Mouse (Mus musculus) heart, postnatal 0 days (tissue): Measurements from ENCODE around the gene Schip1.

ENCODE experiments used
- CTCF ChIP-seq: IDR thresholded peaks from 2 replicates; pipeline ENCODE4 v1.5.1; 2016; ENCODE audit warnings: antibody characterized with exemption, control low read depth, low read depth
- EP300 ChIP-seq: IDR thresholded peaks from 2 replicates; pipeline ENCODE4 v1.6.1; 2016; ENCODE audit warnings: antibody characterized with exemption, low read depth

DNA sequence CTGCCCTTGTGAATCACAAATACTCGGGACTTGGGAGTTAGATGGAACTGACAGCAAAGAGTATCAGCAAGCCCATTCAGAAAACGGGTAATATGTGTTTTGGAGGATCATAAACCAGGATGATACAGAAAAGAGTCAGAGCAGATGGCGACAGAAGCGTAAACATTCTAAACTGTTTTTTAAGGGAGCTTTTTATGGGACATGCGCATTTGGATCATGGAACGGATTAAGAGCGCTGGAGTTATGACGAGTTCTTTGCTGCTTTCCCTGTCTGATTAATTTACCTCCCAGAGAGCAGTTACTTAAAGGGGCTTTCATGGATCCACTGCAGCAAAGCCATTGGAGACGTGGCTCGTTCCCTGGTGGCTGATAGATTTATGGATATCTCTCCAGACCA is 219.0 kb downstream of the Schip1 start:
- TF ChIP-seq CTCF (no peak), EP300 (no peak)
